Mouse (Mus musculus): ENCODE measurements around the gene Plch1.

Plch1 gene

DNA sequence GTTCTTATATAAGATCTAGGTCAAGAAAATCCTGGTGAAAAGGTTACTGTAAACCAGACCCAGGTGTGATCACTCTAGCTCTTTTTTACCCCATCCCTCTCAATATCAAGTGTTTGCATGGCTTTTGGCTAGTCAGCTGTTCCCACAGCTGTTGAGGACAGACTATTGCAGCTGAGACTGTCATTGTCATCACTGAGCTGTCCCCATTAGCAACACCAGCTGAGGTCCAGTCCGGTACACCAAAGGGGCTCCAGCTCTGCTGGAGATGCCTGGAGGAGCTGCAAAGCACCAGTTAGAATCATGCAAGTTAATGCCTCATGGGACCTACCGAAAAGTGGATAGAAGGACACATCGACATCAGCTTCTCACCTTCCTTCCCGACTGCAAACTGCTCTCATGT, 206.5 kb downstream of the Plch1 start:
- no peak for DNase-seq (ENCODE audit: low spot score in 2 of 2)

DNA sequence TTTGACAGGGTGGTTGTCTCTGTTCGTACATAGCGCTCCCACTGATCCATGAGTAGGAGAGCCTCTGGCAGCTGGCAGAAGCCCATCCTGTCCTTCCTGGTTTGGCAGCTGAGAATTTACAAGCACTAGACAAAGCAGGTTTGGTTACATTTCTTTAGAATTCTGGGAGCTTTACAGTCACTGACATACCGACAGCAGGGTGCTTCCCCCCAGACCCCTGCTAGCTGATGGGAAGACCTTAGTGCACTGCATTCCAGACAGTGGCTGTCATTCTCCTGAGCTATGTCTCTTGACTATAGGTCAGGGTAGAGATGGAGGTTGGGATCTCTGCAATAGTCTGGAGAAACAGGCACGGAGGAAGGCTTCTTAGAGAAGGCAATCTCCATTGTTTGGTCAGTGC, 230.5 kb downstream of the Plch1 start:
- DNase-seq (ENCODE audit: low spot score in 2 of 2) = no peak

DNA sequence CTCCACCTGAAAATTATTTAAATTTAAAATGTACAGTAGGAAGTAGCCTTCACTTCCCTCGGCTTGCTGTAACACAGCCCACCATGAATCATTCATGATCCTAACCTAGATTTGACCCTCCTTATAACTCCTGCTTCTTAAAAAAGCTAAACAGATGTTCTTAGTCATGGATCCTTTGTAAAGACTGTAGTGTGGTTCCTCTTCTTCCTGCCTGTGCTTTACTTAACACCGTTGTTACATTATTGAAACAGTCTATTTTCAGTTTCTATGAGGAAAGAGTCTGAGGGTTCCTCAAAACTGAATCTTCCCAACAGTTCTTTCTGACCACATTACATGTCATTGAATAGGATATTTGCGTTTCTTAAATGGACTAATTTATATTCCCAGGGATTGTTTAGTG, 234.0 kb downstream of the Plch1 start:
- no peak for DNase-seq (ENCODE audit: low spot score in 2 of 2)

DNA sequence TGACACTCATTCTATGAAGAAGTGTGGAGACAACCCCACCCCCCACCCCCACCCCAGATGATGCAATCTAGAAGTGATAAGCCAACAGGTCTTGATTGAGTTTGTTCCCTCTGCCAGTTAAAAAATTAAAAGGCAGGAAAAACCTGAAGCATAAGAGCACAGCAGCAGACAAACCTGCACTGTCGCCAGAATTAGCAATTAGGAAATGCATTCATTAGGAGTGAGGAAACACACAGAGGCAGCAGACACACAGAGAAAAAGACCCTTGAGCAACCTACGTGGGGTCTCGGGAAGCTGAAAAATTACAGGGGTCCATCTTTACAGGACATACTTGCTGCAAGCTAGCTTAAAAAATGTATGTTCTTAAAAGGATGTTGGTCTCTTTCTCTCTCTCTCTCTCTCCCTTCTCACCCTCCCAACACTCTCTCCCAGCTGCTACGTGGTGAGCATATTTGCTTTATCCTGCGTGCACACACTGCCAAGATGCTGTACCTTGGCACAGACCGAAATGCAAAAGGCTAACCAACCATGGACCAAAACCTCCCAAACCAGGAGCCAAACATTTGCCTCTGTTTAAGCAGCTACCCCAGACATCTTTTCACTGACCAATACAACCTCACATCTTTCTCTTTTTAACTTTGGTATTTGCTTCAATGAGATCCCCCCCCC, 234.6 kb downstream of the Plch1 start:
- no peak for DNase-seq (ENCODE audit: low spot score in 2 of 2)
